Mouse (Mus musculus): ENCODE data around the gene Kcnd1. TPM values are rescaled to one million over a fixed set of nuclear protein-coding genes. Genes with fewer than 3 reads are reported as not detected.
"Not testable (repeated sequence)": the region's sequence is repeated elsewhere in the genome, so short reads cannot be mapped to it uniquely, and the experiment has no call there.

Kcnd1 gene
- polyA plus RNA-seq, 1 experiment from 2014 or later: 0.19 TPM

GRCm38 (mm10) chrX:7789542-7790136, 32.5 kb upstream of the Kcnd1 start, which contains the start of gene Gripap1:
Gene Gripap1, plus strand, starts transcription at chrX:7789765.
- WGBS (ENCODE audit: insufficient replicate concordance): 13% methylated on average over 24 of the region's 24 CpGs
- H3K27ac ChIP-seq (ENCODE audit: low read length): peak within 1 kb of the TSS; percentile 42
- ATAC-seq (ENCODE audit: low read depth): peak; percentile 86

DNA sequence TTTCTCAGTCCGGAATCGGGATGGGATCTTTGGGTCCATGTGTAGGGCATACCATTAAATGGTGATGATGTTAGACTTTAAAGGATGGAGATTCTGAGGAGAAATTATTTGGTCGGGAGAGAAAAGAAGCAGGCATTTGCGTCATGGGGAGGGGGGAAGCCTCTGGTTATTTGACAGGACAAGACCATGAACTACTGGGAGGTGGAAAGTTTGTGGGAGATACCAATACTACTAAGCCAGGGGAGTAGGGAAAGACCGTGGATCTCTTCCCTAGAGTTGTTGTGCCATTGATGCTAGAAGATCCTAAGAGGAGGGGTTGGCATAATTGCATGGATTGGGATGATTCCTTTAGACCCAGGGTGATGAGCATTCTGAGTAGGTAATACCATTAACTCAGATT, 31.8 kb upstream of the Kcnd1 start:
- Histone ChIP-seq H3K4me3 (ENCODE audit: low read depth, low read length) (peak overlapping the region; percentile 78), H3K9ac (ENCODE audit: low read depth, low read length) (peak overlapping the region; percentile 74), H3K27me3 (ENCODE audit: control insufficient read depth, insufficient read depth, low read depth, low read length) (no peaks in the 10 kb centered on the region), H3K9me3 (replicated peaks; ENCODE audit: control insufficient read depth, low read length) (no peaks in the 10 kb centered on the region), H3K36me3 (ENCODE audit: control insufficient read depth, insufficient read depth) (no peaks in the 10 kb centered on the region; the same call in 1 of the 2 replicates), H3K4me1 (ENCODE audit: control insufficient read depth, low read depth, low read length) (no peaks in the 10 kb centered on the region; the same call in 1 of the 2 replicates), H3K4me2 (ENCODE audit: low read depth, low read length) (peak overlapping the region; percentile 67), H3K27ac (ENCODE audit: low read length) (peak overlapping the region; percentile 42; the same call in 1 of the 2 replicates)
- 24% methylated on average over 5 of the region's 5 CpGs for WGBS (ENCODE audit: insufficient replicate concordance)
- peak; percentile 47 for ATAC-seq (ENCODE audit: low read depth)

More at GRCm38 (mm10) chrX:7789542-7790136, 32.5 kb upstream of the Kcnd1 start, which contains the start of gene Gripap1:
- no peaks in the 10 kb centered on the region for H3K27me3 ChIP-seq (ENCODE audit: control insufficient read depth, insufficient read depth, low read depth, low read length)
- peak within 1 kb of the TSS; percentile 74 for H3K9ac ChIP-seq (ENCODE audit: low read depth, low read length)
- peak within 1 kb of the TSS; percentile 67 for H3K4me2 ChIP-seq (ENCODE audit: low read depth, low read length)
- no peaks in the 10 kb centered on the region; the same call in 1 of the 2 replicates for H3K4me1 ChIP-seq (ENCODE audit: control insufficient read depth, low read depth, low read length)
- no peaks in the 10 kb centered on the region for H3K9me3 ChIP-seq (replicated peaks; ENCODE audit: control insufficient read depth, low read length)
- no peaks in the 10 kb centered on the region; the same call in 1 of the 2 replicates for H3K36me3 ChIP-seq (ENCODE audit: control insufficient read depth, insufficient read depth)
- H3K4me3 ChIP-seq (ENCODE audit: low read depth, low read length): peak within 1 kb of the TSS; percentile 78

DNA sequence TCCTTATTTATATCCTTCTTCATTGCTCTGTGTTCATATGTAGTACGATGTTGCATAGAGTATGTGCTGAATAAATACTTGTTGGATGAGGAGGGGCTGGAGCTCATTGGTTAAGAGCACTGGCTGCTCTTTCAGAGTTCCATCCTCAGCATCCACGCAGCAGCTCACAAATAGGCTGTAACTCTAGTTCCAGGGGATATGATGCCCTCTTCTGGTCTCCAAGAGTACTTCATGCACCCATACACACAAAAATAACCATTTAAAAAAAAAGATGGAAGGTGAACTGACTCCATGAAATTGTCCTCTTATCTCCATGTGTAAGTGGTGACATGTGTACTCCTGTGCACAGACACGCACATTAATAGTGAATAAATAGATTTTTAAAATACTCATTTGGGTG, 28.7 kb upstream of the Kcnd1 start:
- H3K4me1 ChIP-seq (ENCODE audit: control insufficient read depth, low read depth, low read length): no peaks in the 10 kb centered on the region; the same call in 1 of the 2 replicates
- no peak overlapping the region for H3K9ac ChIP-seq (ENCODE audit: low read depth, low read length)
- no peak overlapping the region for H3K4me2 ChIP-seq (ENCODE audit: low read depth, low read length)
- H3K27me3 ChIP-seq (ENCODE audit: control insufficient read depth, insufficient read depth, low read depth, low read length): no peaks in the 10 kb centered on the region
- ATAC-seq (ENCODE audit: low read depth): no peak
- no peaks in the 10 kb centered on the region for H3K9me3 ChIP-seq (replicated peaks; ENCODE audit: control insufficient read depth, low read length)
- WGBS (ENCODE audit: insufficient replicate concordance): 34% methylated on average over 3 of the region's 3 CpGs
- H3K4me3 ChIP-seq (ENCODE audit: low read depth, low read length): no peak overlapping the region
- no peaks in the 10 kb centered on the region; the same call in 1 of the 2 replicates for H3K36me3 ChIP-seq (ENCODE audit: control insufficient read depth, insufficient read depth)
- H3K27ac ChIP-seq (ENCODE audit: low read length): no peak overlapping the region

GRCm38 (mm10) chrX:7795016-7795415, 27.1 kb upstream of the Kcnd1 start:
- H3K36me3 ChIP-seq (ENCODE audit: control insufficient read depth, insufficient read depth): peaks cover 4% of the 10 kb centered on the region
- H3K9me3 ChIP-seq (replicated peaks; ENCODE audit: control insufficient read depth, low read length): no peaks in the 10 kb centered on the region
- H3K4me2 ChIP-seq (ENCODE audit: low read depth, low read length): no peak overlapping the region
- WGBS (ENCODE audit: insufficient replicate concordance): 42% methylated on average over 7 of the region's 7 CpGs
- no peak overlapping the region for H3K4me3 ChIP-seq (ENCODE audit: low read depth, low read length)
- no peak for ATAC-seq (ENCODE audit: low read depth)
- H3K27ac ChIP-seq (ENCODE audit: low read length): no peak overlapping the region
- H3K9ac ChIP-seq (ENCODE audit: low read depth, low read length): no peak overlapping the region
- no peaks in the 10 kb centered on the region; the same call in 1 of the 2 replicates for H3K4me1 ChIP-seq (ENCODE audit: control insufficient read depth, low read depth, low read length)
- H3K27me3 ChIP-seq (ENCODE audit: control insufficient read depth, insufficient read depth, low read depth, low read length): no peaks in the 10 kb centered on the region

GRCm38 (mm10) chrX:7797327-7797726, 24.8 kb upstream of the Kcnd1 start:
- WGBS (ENCODE audit: insufficient replicate concordance): 56% methylated on average over 3 of the region's 3 CpGs
- H3K4me2 ChIP-seq (ENCODE audit: low read depth, low read length): no peak overlapping the region
- ATAC-seq (ENCODE audit: low read depth): peak; percentile 81
- no peaks in the 10 kb centered on the region for H3K27me3 ChIP-seq (ENCODE audit: control insufficient read depth, insufficient read depth, low read depth, low read length)
- H3K4me3 ChIP-seq (ENCODE audit: low read depth, low read length): no peak overlapping the region
- H3K9ac ChIP-seq (ENCODE audit: low read depth, low read length): no peak overlapping the region
- no peak overlapping the region for H3K27ac ChIP-seq (ENCODE audit: low read length)
- no peaks in the 10 kb centered on the region for H3K4me1 ChIP-seq (ENCODE audit: control insufficient read depth, low read depth, low read length)
- H3K9me3 ChIP-seq (replicated peaks; ENCODE audit: control insufficient read depth, low read length): no peaks in the 10 kb centered on the region
- peaks cover 11% of the 10 kb centered on the region for H3K36me3 ChIP-seq (ENCODE audit: control insufficient read depth, insufficient read depth)

DNA sequence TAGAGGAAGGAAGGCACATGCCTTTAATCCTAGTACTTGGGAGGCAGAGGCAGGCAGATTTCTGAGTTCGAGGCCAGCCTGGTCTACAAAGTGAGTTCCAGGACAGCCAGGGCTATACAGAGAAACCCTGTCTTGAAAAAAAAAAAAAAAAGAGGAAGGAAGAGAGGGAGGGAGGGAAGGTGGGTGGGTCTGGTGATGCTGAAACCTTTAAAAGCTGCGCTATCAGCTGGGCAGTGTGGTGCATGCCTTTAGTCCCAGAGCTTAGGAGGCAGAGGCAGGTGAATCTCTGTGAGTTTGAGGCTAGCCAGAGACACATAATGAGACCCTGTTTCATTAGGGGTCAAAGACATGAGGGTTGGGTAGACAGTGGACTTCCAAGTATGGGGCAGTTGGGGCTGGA, 19.9 kb upstream of the Kcnd1 start:
- not testable (repeated sequence) for H3K4me2 ChIP-seq (ENCODE audit: low read depth, low read length); ATAC-seq (ENCODE audit: low read depth); H3K9me3 ChIP-seq (replicated peaks; ENCODE audit: control insufficient read depth, low read length); H3K27me3 ChIP-seq (ENCODE audit: control insufficient read depth, insufficient read depth, low read depth, low read length); H3K4me3 ChIP-seq (ENCODE audit: low read depth, low read length); H3K4me1 ChIP-seq (ENCODE audit: control insufficient read depth, low read depth, low read length); H3K9ac ChIP-seq (ENCODE audit: low read depth, low read length); H3K27ac ChIP-seq (ENCODE audit: low read length)
- 54% methylated on average over 2 of the region's 2 CpGs for WGBS (ENCODE audit: insufficient replicate concordance)
- H3K36me3 ChIP-seq (ENCODE audit: control insufficient read depth, insufficient read depth): peaks cover 19% of the 10 kb centered on the region

- H3K4me1 ChIP-seq (ENCODE audit: control insufficient read depth, low read depth, low read length); H3K4me2 ChIP-seq (ENCODE audit: low read depth, low read length); H3K4me3 ChIP-seq (ENCODE audit: low read depth, low read length); H3K9me3 ChIP-seq (replicated peaks; ENCODE audit: control insufficient read depth, low read length); H3K9ac ChIP-seq (ENCODE audit: low read depth, low read length); H3K27ac ChIP-seq (ENCODE audit: low read length); ATAC-seq (ENCODE audit: low read depth); H3K27me3 ChIP-seq (ENCODE audit: control insufficient read depth, insufficient read depth, low read depth, low read length); H3K36me3 ChIP-seq (ENCODE audit: control insufficient read depth, insufficient read depth): not testable (repeated sequence)
- WGBS (ENCODE audit: insufficient replicate concordance): 49% methylated on average over 8 of the region's 8 CpGs
These were observed 7.1 kb upstream of the Kcnd1 start for GRCm38 (mm10) chrX:7815016-7815415.

GRCm38 (mm10) chrX:7837146-7837545, 15.1 kb downstream of the Kcnd1 start:
- ATAC-seq (ENCODE audit: low read depth): peak; percentile 54
- H3K36me3 ChIP-seq (ENCODE audit: control insufficient read depth, insufficient read depth): no peaks in the 10 kb centered on the region
- peak overlapping the region; percentile 55 for H3K4me2 ChIP-seq (ENCODE audit: low read depth, low read length)
- H3K27ac ChIP-seq (ENCODE audit: low read length): peak overlapping the region; percentile 97
- WGBS (ENCODE audit: insufficient replicate concordance): 17% methylated on average over 1 of the region's 1 CpGs
- H3K4me3 ChIP-seq (ENCODE audit: low read depth, low read length): peak overlapping the region; percentile 13
- H3K9me3 ChIP-seq (replicated peaks; ENCODE audit: control insufficient read depth, low read length): no peaks in the 10 kb centered on the region
- H3K4me1 ChIP-seq (ENCODE audit: control insufficient read depth, low read depth, low read length): peaks cover 50% of the 10 kb centered on the region
- H3K9ac ChIP-seq (ENCODE audit: low read depth, low read length): peak overlapping the region; percentile 52
- no peaks in the 10 kb centered on the region for H3K27me3 ChIP-seq (ENCODE audit: control insufficient read depth, insufficient read depth, low read depth, low read length)

GRCm38 (mm10) chrX:7840842-7841162, 18.7 kb downstream of the Kcnd1 start:
- peak overlapping the region; percentile 36 for H3K9ac ChIP-seq (ENCODE audit: low read depth, low read length)
- no peaks in the 10 kb centered on the region for H3K9me3 ChIP-seq (replicated peaks; ENCODE audit: control insufficient read depth, low read length)

More at GRCm38 (mm10) chrX:7840842-7841162, 18.7 kb downstream of the Kcnd1 start:
- WGBS (ENCODE audit: insufficient replicate concordance): 22% methylated on average over 7 of the region's 7 CpGs
- Histone ChIP-seq H3K36me3 (ENCODE audit: control insufficient read depth, insufficient read depth) (no peaks in the 10 kb centered on the region), H3K27ac (ENCODE audit: low read length) (peak overlapping the region; percentile 98), H3K4me3 (ENCODE audit: low read depth, low read length) (peak overlapping the region; percentile 39), H3K27me3 (ENCODE audit: control insufficient read depth, insufficient read depth, low read depth, low read length) (no peaks in the 10 kb centered on the region), H3K4me1 (ENCODE audit: control insufficient read depth, low read depth, low read length) (peaks cover 47% of the 10 kb centered on the region), H3K4me2 (ENCODE audit: low read depth, low read length) (peak overlapping the region; percentile 60)
- no peak for ATAC-seq (ENCODE audit: low read depth)
